Mouse (Mus musculus) kidney, postnatal 0 days (tissue): ENCODE results near the gene Grifin. TPM values are rescaled to one million over a fixed set of nuclear protein-coding genes. Genes with fewer than 3 reads are reported as not detected.

Experiments used
- ATAC-seq: fragments of 200-750 bp; cut with Nextera tagmentation; replicated peaks from 2 replicates; pipeline ENCODE4 v1.8.0; 2017; ENCODE audit warnings: low read depth, moderate number of reproducible peaks, moderate TSS enrichment, moderate library complexity; ENCODE audit not compliant: low FRiP score
- DNase-seq: peaks from one replicate; pipeline ENCODE4 v3.0.0-alpha.2; 2016; ENCODE audit warnings: low spot score
- H3K27ac ChIP-seq: fragments of 300-500 bp; sonication (generic); 2 replicates; pipeline ENCODE4 v1.5.1; 2014; ENCODE audit warnings: mild to moderate bottlenecking
- H3K27me3 ChIP-seq: fragments of 300-500 bp; sonication (generic); 2 replicates; pipeline ENCODE4 v1.6.1; 2014; ENCODE audit warnings: low read length, mixed read lengths; ENCODE audit not compliant: insufficient read depth
- H3K36me3 ChIP-seq: fragments of 300-500 bp; sonication (generic); 2 replicates; pipeline ENCODE4 v1.6.1; 2014; ENCODE audit warnings: low read length, mixed read lengths; ENCODE audit not compliant: insufficient read depth
- H3K4me1 ChIP-seq: fragments of 300-500 bp; sonication (generic); replicated peaks from 2 replicates; pipeline ENCODE4 v1.6.1; 2014; ENCODE audit warnings: antibody characterized with exemption, low read length, mixed read lengths; ENCODE audit not compliant: insufficient read depth
- H3K4me2 ChIP-seq: fragments of 300-500 bp; sonication (generic); 2 replicates; pipeline ENCODE4 v1.6.1; 2014; ENCODE audit warnings: mild to moderate bottlenecking, low read length, moderate library complexity, mixed read lengths
- H3K4me3 ChIP-seq: fragments of 300-500 bp; sonication (generic); replicated peaks from 2 replicates; pipeline ENCODE4 v1.5.1; 2014; ENCODE audit warnings: low read depth, low read length
- H3K9ac ChIP-seq: fragments of 300-500 bp; sonication (generic); 2 replicates; pipeline ENCODE4 v1.6.1; 2014; ENCODE audit warnings: low read depth, low read length
- H3K9me3 ChIP-seq: fragments of 300-500 bp; sonication (generic); replicated peaks from 2 replicates; pipeline ENCODE4 v1.6.1; 2016; ENCODE audit warnings: low read length, inconsistent platforms, mixed read lengths
- CTCF ChIP-seq: IDR thresholded peaks from 2 replicates; pipeline ENCODE4 v1.5.1; 2016; ENCODE audit warnings: antibody characterized with exemption, low read depth, mild to moderate bottlenecking, moderate library complexity
- WGBS: fragments of 180-500 bp; shearing (Covaris S2); extraction: QIAGEN DNeasy Blood & Tissue Kit; methylation state at CpG from one replicate; pipeline ENCODE4 v1.1.7; 2014; 5-methylcytosine and 5-hydroxymethylcytosine counted together
- polyA plus RNA-seq: library from polyadenylated mRNA; unstranded; fragments of >200 nt; fragmentation: Nextera tagmentation; extraction: Ambion mirVana; gene quantifications from 2 replicates; pipeline ENCODE4 v1.2.1, GENCODE M21; 2015

Grifin gene
- polyA plus RNA-seq, 1 experiment from 2014 or later = not detected

DNA sequence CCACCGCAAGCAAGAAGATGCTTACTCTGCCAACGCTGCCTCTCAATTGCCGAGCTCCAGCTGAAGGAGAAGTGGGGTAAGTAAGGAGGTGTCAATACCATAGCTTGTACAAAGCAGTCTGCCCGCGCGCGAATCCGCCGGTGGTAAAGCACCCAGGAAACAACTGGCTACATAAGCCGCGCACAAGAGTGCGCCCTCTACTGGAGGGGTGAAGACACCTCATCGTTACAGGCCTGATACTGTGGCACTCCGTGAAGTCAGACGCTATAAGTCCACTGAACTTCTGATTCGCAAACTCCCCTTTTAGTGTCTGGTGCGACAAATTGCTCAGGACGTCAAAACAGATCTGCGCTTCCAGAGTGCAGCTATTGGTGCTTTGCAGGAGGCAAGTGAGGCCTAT is 18.5 kb downstream of the Grifin start:
- no peak for DNase-seq
- Histone ChIP-seq H3K27me3 (no peaks in the 10 kb centered on the region), H3K36me3 (no peaks in the 10 kb centered on the region), H3K4me2 (no peak overlapping the region), H3K4me3 (no peak overlapping the region), H3K27ac (no peak overlapping the region), H3K9ac (no peak overlapping the region), H3K9me3 (no peaks in the 10 kb centered on the region), H3K4me1 (no peaks in the 10 kb centered on the region; the same call in 1 of the 2 replicates)
- WGBS = 84% methylated on average over 19 of the region's 19 CpGs
- TF ChIP-seq CTCF = peak; percentile 25; the same call in 1 of the 2 replicates
- ATAC-seq = no peak

DNA sequence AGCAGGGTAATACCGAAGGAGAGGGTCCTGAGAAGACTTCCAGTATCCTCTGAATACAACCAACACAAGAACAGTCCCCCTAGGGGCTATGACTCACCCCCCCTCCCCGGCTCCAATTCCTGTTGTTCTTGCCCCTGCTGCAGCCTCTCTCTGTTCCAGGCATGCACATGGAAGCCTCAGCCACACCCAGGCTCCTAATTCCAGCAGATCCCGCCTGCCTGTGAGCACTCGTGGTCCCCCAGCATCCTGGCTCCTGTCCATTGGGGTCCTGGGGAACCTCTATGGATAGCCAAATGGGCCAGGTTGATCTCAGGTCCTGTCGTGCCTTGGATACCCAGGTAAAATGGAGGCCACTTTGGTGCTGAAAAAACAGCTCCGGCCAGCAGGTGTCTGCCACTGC is 19.2 kb downstream of the Grifin start:
- DNase-seq = no peak
- H3K36me3 ChIP-seq = no peaks in the 10 kb centered on the region
- no peaks in the 10 kb centered on the region for H3K27me3 ChIP-seq
- no peak for TF ChIP-seq CTCF
- no peak overlapping the region for H3K9ac ChIP-seq
- no peak for ATAC-seq
- no peak overlapping the region for H3K4me3 ChIP-seq
- no peak overlapping the region for H3K27ac ChIP-seq
- no peaks in the 10 kb centered on the region; the same call in 1 of the 2 replicates for H3K4me1 ChIP-seq
- no peak overlapping the region for H3K4me2 ChIP-seq
- WGBS = 46% methylated on average over 6 of the region's 6 CpGs
- no peaks in the 10 kb centered on the region for H3K9me3 ChIP-seq

DNA sequence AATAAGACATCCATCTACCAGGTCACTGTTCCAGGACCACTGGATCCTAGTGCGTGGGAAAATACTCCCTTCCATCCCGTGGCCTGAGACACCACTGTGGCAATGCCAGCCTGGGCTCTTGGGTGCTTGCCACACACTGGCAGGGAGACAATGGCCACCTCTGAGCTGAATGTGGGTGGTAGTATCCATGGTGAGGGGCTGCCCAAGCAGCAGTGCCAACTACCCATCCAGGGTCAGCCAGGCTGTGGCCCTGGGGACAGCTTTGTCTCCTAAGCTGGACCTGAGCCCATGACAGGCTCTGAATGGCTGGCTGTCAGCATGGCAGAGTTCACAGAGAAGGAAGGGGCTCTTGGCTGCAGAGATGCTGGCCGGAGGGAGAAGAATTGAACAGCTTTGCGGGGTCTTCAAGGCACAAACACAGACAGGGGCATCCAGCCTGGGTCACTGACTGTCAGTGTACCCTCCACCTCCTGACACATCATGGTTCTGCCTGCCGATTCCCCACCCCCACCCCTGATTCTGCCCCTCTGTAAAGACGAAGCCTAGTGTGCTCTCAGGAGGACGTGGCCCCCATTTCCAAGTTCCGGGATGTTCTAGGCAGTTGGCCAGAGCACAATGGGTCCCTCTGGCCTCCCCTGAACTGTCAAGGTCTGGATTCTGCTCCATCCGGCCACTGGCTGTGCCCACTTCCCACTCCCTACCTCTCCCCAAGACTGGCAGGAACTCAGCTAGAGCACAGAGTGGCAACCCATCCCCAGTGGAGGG is 21.9 kb downstream of the Grifin start:
- H3K4me2 ChIP-seq = no peak overlapping the region
- H3K4me1 ChIP-seq = no peaks in the 10 kb centered on the region
- no peaks in the 10 kb centered on the region for H3K9me3 ChIP-seq
- no peaks in the 10 kb centered on the region for H3K36me3 ChIP-seq
- H3K4me3 ChIP-seq = no peak overlapping the region
- no peak for TF ChIP-seq CTCF
- no peak for DNase-seq
- H3K27me3 ChIP-seq = no peaks in the 10 kb centered on the region
- WGBS = 68% methylated on average over 9 of the region's 9 CpGs
- H3K27ac ChIP-seq = no peak overlapping the region
- H3K9ac ChIP-seq = no peak overlapping the region
- no peak for ATAC-seq

DNA sequence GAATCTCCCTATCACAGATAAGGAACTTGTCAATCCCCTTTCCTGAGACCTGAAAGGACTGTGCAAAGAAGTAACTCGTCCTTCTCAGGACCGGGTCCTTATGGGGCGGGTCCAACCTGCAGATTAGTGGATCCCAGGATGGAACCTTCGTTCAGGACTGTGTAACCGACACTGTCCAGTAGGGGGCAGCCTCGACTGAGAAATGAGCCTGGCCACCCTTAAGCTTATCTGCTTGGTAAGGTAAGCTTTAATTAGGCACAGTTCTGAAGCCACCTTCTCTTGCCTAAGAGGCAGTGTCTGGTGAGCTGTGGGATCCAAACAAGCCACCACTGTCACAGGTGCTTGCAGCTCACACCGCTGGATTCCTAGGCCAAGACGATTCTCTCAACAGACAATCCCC is 24.8 kb downstream of the Grifin start:
- Histone ChIP-seq H3K27me3 (no peaks in the 10 kb centered on the region), H3K27ac (no peak overlapping the region), H3K4me1 (no peaks in the 10 kb centered on the region), H3K9me3 (no peaks in the 10 kb centered on the region), H3K36me3 (no peaks in the 10 kb centered on the region), H3K4me2 (no peak overlapping the region), H3K9ac (no peak overlapping the region), H3K4me3 (no peak overlapping the region)
- peak; percentile 84 for DNase-seq
- 0 out of 2 replicates have a peak, but pooled peaks have one; percentile 26 for ATAC-seq
- peak; percentile 91 for TF ChIP-seq CTCF
- 14% methylated on average over 8 of the region's 8 CpGs for WGBS

DNA sequence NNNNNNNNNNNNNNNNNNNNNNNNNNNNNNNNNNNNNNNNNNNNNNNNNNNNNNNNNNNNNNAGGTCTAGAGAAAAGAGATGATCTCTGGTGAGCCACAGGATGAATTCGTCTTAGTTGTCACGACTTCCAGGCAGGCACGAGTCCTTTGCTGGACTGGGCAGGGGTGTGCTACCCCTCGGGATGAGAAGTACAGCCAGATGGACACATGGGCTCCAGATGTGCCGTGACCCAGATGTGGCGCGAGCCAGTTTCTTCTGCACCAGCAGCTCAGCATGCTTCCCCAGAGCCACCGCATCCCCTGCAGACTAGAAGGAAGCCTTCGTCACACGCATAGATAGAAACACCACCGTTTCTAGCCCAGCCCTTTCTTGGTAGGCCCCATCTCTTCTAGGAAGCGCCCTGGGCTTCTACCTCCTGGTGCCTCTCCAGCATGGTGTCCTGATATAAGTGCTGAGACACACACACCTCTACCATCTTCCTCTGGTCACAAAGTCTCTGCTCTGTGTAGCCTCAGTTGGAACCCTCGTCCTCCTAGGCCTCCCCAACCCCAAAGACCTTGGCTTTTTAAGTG is 26.7 kb downstream of the Grifin start:
- H3K27me3 ChIP-seq = no peaks in the 10 kb centered on the region
- ATAC-seq (no peak), DNase-seq (no peak)
- WGBS = 77% methylated on average over 13 of the region's 13 CpGs
- no peak overlapping the region for H3K4me2 ChIP-seq
- H3K9ac ChIP-seq = no peak overlapping the region
- H3K4me1 ChIP-seq = no peaks in the 10 kb centered on the region
- no peak overlapping the region for H3K4me3 ChIP-seq
- TF ChIP-seq CTCF = no peak
- no peak overlapping the region for H3K27ac ChIP-seq
- H3K9me3 ChIP-seq = no peaks in the 10 kb centered on the region
- H3K36me3 ChIP-seq = no peaks in the 10 kb centered on the region

DNA sequence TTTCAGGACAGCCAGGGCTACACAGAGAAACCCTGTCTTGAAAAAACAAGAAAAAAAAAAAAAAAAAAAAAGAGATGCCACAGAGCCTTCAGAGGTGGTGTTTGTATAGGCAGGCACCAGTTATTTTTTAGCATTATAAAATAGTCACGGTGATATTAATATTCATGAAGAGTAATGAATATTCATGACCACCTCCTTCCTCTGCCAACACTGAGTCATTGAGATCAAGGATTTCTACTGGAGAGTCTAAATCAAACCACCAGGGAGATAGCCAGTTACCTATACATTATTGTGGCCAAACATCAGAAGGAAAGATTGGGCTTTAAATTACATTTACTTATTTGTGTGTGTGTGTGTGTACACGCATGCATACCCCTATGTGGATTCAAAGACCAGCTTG is 38.1 kb downstream of the Grifin start:
- Histone ChIP-seq H3K4me1 (no peaks in the 10 kb centered on the region), H3K4me3 (no peak overlapping the region), H3K9ac (no peak overlapping the region), H3K27me3 (no peaks in the 10 kb centered on the region), H3K9me3 (no peaks in the 10 kb centered on the region), H3K36me3 (peaks cover 25% of the 10 kb centered on the region), H3K27ac (no peak overlapping the region), H3K4me2 (no peak overlapping the region)
- TF ChIP-seq CTCF = no peak
- WGBS = 97% methylated on average over 2 of the region's 2 CpGs
- DNase-seq (no peak), ATAC-seq (no peak)
